8 mouse cellular contexts compared by ENCODE assay signal in genomic region chr7:113241901-113242661, GRCm38 (mm10). TPM values are rescaled to one million over a fixed set of nuclear protein-coding genes. Genes with fewer than 3 reads are reported as not detected.
DNase-seq lines count a peak whose midpoint lies in the region; ATAC-seq and TF ChIP-seq lines count a peak whose summit lies in the region.

No protein-coding gene starts in this region.

- peak; percentile 60 for ATAC-seq in intestine, embryonic 15.5 days

- H3K27ac ChIP-seq in layer of hippocampus, adult 2 months = peak overlapping the region; percentile 75
- no peak overlapping the region for H3K27ac ChIP-seq in CH12.LX (ENCODE audit: insufficient read depth, low read depth)
- H3K27ac ChIP-seq in intestine, embryonic 15.5 days = no peak overlapping the region

- dilution Hi-C loops in CH12.LX (cut with MboI; ENCODE audit: extremely low pct_ligation_motif_present, extremely low pct_unique_long_range_greater_than_20kb, low sequenced_read_pairs) = no loop called here

- H3K9ac ChIP-seq in CH12.LX (ENCODE audit: insufficient read depth, low read depth) = no peak overlapping the region
- H3K9ac ChIP-seq in intestine, embryonic 15.5 days = no peak overlapping the region

- H3K79me2 ChIP-seq in CH12.LX (replicated peaks; ENCODE audit: control insufficient read depth, extremely low read depth, insufficient read depth, poor library complexity, severe bottlenecking) = no peaks in the 10 kb centered on the region

- no peak for TF ChIP-seq CTCF in layer of hippocampus, adult 2 months (conservative IDR thresholded peaks at IDR 0.05)
- no peak for TF ChIP-seq CTCF in CH12.LX (conservative IDR thresholded peaks at IDR 0.05 in 1 of 2, IDR thresholded peaks at IDR 0.05 in 1 of 2; ENCODE audit: low read depth in 2 of 2, low read length in 2 of 2)

- TF ChIP-seq RAD21 in CH12.LX (IDR thresholded peaks at IDR 0.05; ENCODE audit: low read depth, low read length) = no peak

- peaks cover 12 to 50% of the 10 kb centered on the region in 2 experiments; a peak in 3 of 4 replicates for H3K4me1 ChIP-seq in CH12.LX (ENCODE audit: control insufficient read depth in 1 of 2, insufficient read depth in 2 of 2)
- peaks cover 26% of the 10 kb centered on the region for H3K4me1 ChIP-seq in intestine, embryonic 15.5 days (replicated peaks)

- H3K27me3 ChIP-seq in CH12.LX (replicated peaks) = no peaks in the 10 kb centered on the region
- H3K27me3 ChIP-seq in intestine, embryonic 15.5 days (replicated peaks) = no peaks in the 10 kb centered on the region
- H3K27me3 ChIP-seq in splenic B cell, adult 2 months (ENCODE audit: control insufficient read depth, insufficient read depth, low read length, poor library complexity, severe bottlenecking) = no peaks in the 10 kb centered on the region

- no peak for TF ChIP-seq EP300 in CH12.LX (IDR thresholded peaks at IDR 0.05; ENCODE audit: low read length)

- in situ Hi-C loops in CH12.LX (cut with MboI; ENCODE audit: low pct_ligation_motif_present, low pct_unique_long_range_greater_than_20kb, low sequenced_read_pairs) = no loop called here

- DNase-seq in layer of hippocampus, adult 2 months (ENCODE audit: low spot score in 2 of 2) = no peak
- no peak for DNase-seq in layer of hippocampus, adult 9-11 months
- DNase-seq in CH12.LX (ENCODE audit: extremely low read depth) (peak; percentile 22), liver (no peak)
- peak; percentile 82 to 85 for DNase-seq in cerebellum, postnatal 10 days
- DNase-seq in splenic B cell, adult 2 months (ENCODE audit: low read depth, low spot score) = peak; percentile 70
- DNase-seq in testis, postnatal 14 days (ENCODE audit: low spot score) = no peak

- no peaks in the 10 kb centered on the region for H3K9me3 ChIP-seq in CH12.LX (replicated peaks; ENCODE audit: low read length)
- no peaks in the 10 kb centered on the region for H3K9me3 ChIP-seq in intestine, embryonic 15.5 days

- no peak overlapping the region for H3K4me2 ChIP-seq in CH12.LX (ENCODE audit: insufficient read depth, low read depth, poor library complexity, severe bottlenecking)
- no peak overlapping the region for H3K4me2 ChIP-seq in intestine, embryonic 15.5 days (replicated peaks)

- 60% methylated on average over 12 of the region's 12 CpGs for WGBS in intestine, embryonic 15.5 days

- no peak overlapping the region for H3K4me3 ChIP-seq in layer of hippocampus, adult 2 months
- no peak overlapping the region for H3K4me3 ChIP-seq in CH12.LX (replicated peaks in 1 of 3; ENCODE audit: low read depth in 2 of 3, low read length in 2 of 3, poor library complexity in 1 of 3)
- no peak overlapping the region for H3K4me3 ChIP-seq in intestine, embryonic 15.5 days (replicated peaks)

- no peak for TF ChIP-seq POLR2A in CH12.LX (IDR thresholded peaks at IDR 0.05; ENCODE audit: low read depth, low read length)

- peaks cover 0 to 2% of the 10 kb centered on the region in 2 experiments for H3K36me3 ChIP-seq in CH12.LX (replicated peaks in 1 of 2; ENCODE audit: control insufficient read depth in 1 of 2, insufficient read depth in 1 of 2, low read length in 1 of 2)
- no peaks in the 10 kb centered on the region for H3K36me3 ChIP-seq in intestine, embryonic 15.5 days
- H3K36me3 ChIP-seq in splenic B cell, adult 2 months (ENCODE audit: control insufficient read depth, insufficient read depth, low read length, poor library complexity, severe bottlenecking) = peaks cover 3% of the 10 kb centered on the region; the same call in 1 of the 2 replicates

TF ChIP-seq in CH12.LX, 34 proteins besides CTCF, POLR2A, EP300 and RAD21:
- no peak for TF ChIP-seq POLR2AphosphoS2 (IDR thresholded peaks at IDR 0.05; ENCODE audit: low read depth, low read length)
TF ChIP-seq in CH12.LX: peak in this region for 0.

RNA-seq across cellular contexts. Expression of gene Arntl, which starts 34.8 kb away (rescaled TPM):
- 10 to 100 TPM; 34.9 to 40.3 TPM for total RNA-seq in layer of hippocampus, adult 2 months (2021)
- total RNA-seq in CH12.LX (2012; rRNA removed) (2.5 and 2.6 TPM in 2 replicates), CH12.LX (2014; rRNA removed) (4.6 TPM in 2 replicates)
- 3.2 and 3.3 TPM in 2 replicates for polyA plus RNA-seq in CH12.LX (2012; ENCODE audit: insufficient read length, low read depth)
- 8.4 and 8.5 TPM in 2 replicates for polyA plus RNA-seq in intestine, embryonic 15.5 days (2015; fragmentation: Nextera tagmentation; extraction: Ambion mirVana)

Comparison
In these comparisons a context has a peak if more than half of its experiments do, and no peak if none do; other contexts are left out.
1. DNase-seq: peak in CH12.LX (single experiment), cerebellum, postnatal 10 days (2 of 2) and splenic B cell, adult 2 months (single experiment); none in layer of hippocampus, adult 2 months (0 of 2), layer of hippocampus, adult 9-11 months (single experiment), testis, postnatal 14 days (single experiment) and liver (single experiment).
2. RNA of gene Arntl, which starts 34.8 kb away (total RNA-seq): 34.9 to 40.3 TPM in layer of hippocampus, adult 2 months; 2.5 to 4.6 TPM in CH12.LX; every median in the first group is over 4 times any median in the second.